Mouse (Mus musculus): Measurements from ENCODE around the gene Pwp1.
A peak's percentile ranks its signal among the peaks of the same experiment; 100 is the strongest.
"Not testable (repeated sequence)": the region's sequence is repeated elsewhere in the genome, so short reads cannot be mapped to it uniquely, and the experiment has no call there.

Gene Pwp1

DNA sequence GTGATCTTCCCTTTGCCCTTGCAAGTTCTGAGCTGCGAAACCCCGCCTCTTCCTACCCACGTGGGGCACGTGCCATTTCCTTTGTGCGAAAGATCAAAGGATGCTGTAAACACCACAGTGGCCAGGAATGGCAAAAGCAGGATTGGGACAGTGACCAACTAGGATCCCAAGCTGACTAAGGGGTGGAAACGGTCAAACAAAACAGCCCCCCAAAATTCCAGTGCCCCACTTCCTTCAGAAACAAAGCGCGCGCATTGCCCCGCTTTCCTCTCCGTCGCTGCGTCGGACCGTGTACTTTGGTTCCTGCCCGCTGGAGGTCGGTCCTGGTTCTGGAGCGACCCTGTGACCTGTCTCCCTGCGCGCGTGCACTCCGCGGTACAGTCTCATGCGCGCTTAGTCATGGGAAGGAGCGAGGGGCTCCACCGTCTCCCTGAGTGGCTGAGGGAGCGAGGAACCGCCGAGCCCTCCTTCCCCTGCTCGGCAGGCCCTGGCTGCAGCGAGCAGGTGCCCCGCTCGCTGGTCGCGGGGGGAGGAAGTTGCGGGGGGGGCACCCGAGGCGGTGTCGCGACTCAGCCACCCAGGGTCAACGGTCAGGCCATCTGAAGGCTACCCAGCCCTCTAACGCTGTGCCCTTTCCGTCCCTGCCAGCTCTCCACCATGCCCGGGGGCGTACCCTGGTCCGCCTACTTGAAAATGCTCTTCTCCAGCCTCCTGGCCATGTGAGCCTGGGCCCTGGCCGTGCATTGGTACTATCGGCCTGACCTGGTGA, at the start of gene Pwp1:
Pwp1 (plus strand) TSS at position 410 of the 769 bp plus-strand sequence.
- DNase-seq (ENCODE audit: low spot score), result not testable (repeated sequence)

GRCm38 (mm10) chr10:85822143-85822696, 7.1 kb upstream of the Pwp1 start:
- not testable (repeated sequence) for DNase-seq (ENCODE audit: low spot score)

GRCm38 (mm10) chr10:85823752-85824151, 5.5 kb upstream of the Pwp1 start:
- DNase-seq (ENCODE audit: low spot score), result not testable (repeated sequence)

GRCm38 (mm10) chr10:85828722-85829084, 591 bp upstream of the Pwp1 start:
- DNase-seq (ENCODE audit: low spot score), result not testable (repeated sequence)

GRCm38 (mm10) chr10:85846105-85846862, 17.0 kb downstream of the Pwp1 start:
- DNase-seq (ENCODE audit: low spot score), result no peak

GRCm38 (mm10) chr10:85871698-85872478, 42.6 kb downstream of the Pwp1 start:
- peak; percentile 87 for DNase-seq (ENCODE audit: low spot score)

DNA sequence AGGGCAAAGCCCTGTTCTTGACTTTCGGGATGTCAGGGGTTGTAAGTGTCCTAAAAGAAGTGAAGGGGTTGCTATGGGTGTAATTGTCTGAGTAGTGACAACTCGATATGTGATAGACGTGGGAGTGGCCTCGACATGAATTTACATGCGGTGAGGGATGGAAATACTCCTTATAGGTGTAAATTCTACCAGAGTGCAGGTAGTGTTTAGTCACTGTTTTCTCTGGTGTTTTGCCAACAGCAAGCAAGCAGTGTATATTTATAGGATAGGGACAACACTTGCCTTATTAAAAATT, 43.1 kb downstream of the Pwp1 start:
- DNase-seq (ENCODE audit: low spot score), result no peak

- no peak for DNase-seq (ENCODE audit: low spot score)
Observed at GRCm38 (mm10) chr10:85873861-85874544, 44.7 kb downstream of the Pwp1 start.

- no peak for DNase-seq (ENCODE audit: low spot score)
Observed at GRCm38 (mm10) chr10:85875812-85876211, 46.5 kb downstream of the Pwp1 start.

- no peak for DNase-seq (ENCODE audit: low spot score)
Observed at GRCm38 (mm10) chr10:85879886-85880486, 50.7 kb downstream of the Pwp1 start.

DNA sequence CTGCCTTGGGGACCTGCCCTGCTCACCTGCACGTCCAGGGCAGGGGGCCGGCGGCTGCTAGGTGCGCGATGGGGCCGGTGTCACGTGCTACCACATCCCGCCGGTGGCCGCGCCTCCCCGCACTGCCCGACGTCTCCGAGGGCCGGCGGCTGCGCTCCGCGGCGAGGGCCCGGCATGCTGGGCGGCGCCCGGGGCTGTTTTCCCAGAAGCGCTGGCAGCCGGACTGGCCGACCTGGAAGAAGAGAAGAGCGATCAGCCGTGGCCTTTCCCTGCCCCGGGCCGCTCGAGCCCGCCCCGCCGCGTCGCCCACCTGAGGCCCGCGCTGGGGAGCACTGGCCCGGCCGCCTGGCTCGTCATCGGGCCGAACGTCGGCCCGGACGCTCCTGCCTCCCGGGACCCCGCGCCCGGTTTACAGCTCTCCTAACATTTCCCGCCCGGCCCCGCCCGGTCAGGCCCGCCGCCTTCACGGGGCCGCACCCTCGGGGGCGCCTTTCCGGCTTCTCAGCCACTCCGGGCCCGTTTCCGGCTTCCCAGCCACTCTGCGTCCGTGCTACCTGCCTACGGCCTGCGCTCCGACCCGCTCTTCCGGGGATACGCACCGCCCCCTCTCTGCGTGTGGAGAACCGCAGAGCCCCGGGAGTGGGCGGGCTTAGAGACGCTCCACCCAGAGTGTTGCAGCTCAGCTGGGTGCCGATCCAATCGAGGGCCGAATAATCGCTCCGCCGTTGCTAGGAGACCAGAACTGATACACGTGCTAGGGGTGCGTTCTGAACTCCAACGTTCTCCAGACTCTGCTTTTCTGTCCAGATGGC, 87.4 kb downstream of the Pwp1 start, which contains the start of gene Prdm4:
Prdm4 (minus strand) TSS at position 645 of the 812 bp plus-strand sequence.
- peak; percentile 97 for DNase-seq (ENCODE audit: low spot score)

DNA sequence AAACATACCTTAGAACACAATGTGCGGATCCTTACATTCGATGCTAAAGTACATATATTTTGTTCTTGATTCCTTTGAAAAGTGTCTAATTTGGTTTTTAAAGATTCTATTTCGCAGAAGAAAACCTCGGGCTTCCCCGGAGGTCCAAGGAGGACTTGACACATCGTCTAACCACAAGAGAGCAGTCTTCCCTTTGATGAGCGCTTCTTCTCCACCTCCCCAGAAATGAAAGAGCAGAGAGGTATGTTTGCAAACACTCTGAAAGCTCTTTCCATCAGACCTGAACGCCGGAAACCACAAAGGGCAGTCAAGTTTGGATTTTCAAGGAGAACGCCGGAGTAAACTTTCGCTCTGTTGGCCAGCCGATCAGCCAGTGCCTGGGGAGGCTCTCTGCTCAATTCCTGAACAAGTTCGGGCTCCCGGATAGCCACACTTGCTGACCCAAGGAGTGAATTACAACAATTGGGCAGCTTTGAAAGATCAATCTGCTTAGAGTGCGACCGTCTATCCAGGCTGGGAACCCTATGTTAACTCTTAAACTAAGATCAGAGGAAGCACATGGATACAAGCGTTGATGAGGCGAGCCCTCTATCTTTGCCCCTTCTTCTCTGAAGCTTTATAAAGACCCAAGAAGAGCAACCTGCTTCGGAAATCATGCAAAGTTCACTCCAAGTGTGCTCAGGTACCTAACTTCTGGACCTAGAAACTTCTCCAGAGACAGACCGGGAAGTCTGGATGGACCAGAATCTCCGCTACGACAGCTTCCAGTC, 98.6 kb downstream of the Pwp1 start, which contains the start of gene Ascl4:
Ascl4 (plus strand) TSS at position 6 of the 770 bp plus-strand sequence.
- no peak for DNase-seq (ENCODE audit: low spot score)

GRCm38 (mm10) chr10:85928499-85929207, 99.4 kb downstream of the Pwp1 start:
- peak; percentile 63 for DNase-seq (ENCODE audit: low spot score)

GRCm38 (mm10) chr10:85929208-85929591, 99.9 kb downstream of the Pwp1 start:
- no peak for DNase-seq (ENCODE audit: low spot score)

DNA sequence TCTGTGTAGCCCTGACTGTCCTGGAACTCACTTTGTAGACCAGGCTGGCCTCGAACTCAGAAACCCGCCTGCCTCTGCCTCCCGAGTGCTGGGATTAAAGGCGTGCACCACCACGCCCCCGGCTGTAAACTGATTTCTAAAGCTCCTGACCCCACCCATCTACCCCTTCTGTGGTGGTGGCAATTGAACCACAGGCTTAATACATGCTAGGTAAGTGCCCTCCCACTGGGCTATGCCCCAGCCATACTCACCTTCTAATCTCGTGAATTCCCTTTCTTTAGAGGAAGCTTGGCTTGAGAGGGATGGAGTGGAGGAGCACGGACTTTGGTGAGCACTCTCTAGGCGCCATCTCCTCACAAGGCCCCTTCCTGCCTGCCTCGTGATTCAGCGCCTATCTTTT, 100.7 kb downstream of the Pwp1 start:
- no peak for DNase-seq (ENCODE audit: low spot score)

DNA sequence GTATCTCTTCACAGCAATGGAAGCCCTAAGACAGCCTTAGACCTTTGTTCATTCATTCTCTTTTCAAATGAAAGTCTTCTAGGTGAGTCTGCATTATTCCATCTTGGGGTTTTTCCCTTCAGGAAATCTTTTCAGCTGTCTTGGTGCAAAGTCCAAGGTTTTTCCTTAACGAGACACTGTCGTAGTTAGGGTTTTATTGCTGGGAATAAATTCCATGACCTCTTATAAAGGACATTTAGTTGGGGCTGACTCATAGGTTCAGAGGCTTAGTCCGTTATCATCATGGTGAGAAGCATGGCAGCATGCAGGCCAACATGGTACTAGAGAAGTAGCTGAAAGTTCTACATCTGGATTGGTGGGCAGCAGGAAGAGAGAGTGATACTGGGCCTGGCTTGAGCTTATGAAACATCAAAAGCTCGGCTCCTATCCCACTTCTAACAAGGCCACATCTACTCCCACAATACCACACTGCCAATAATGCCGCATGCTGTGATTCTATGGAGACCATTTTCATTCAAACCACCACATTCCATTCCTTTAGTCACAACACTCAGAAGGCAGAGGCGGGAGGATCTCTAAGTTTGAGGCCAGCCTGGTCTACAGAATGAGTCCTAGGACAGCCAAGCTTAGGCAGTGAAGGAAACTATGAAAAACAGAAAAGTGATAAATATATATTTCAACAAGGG, 107.1 kb downstream of the Pwp1 start:
- DNase-seq (ENCODE audit: low spot score), result no peak
